ENCODE assay signal across 8 mouse cellular contexts in genomic region chr13:24481615-24482295, GRCm38 (mm10).
A peak's percentile ranks its signal among the peaks of the same experiment; 100 is the strongest.
DNase-seq lines count a peak whose midpoint lies in the region; ATAC-seq and TF ChIP-seq lines count a peak whose summit lies in the region.
"Had no signal": no experiment of that assay in that cellular context is flagged by ENCODE, and none has a peak within 500 bp of the region (broad histone marks: within the 10 kb centered on the region; RNA-seq: fewer than 3 reads in every experiment).

No protein-coding gene starts in this region.

- TF ChIP-seq EP300 in ES-Bruce4 (IDR thresholded peaks at IDR 0.05; ENCODE audit: insufficient read depth, low read depth, low read length): no peak

- H3K36me3 ChIP-seq in ES-Bruce4 (ENCODE audit: control insufficient read depth, insufficient read depth, low read length, poor library complexity, severe bottlenecking): no peaks in the 10 kb centered on the region
- H3K36me3 ChIP-seq in embryonic facial prominence, embryonic 15.5 days: no peaks in the 10 kb centered on the region
- no peaks in the 10 kb centered on the region for H3K36me3 ChIP-seq in lung, embryonic 16.5 days (ENCODE audit: control insufficient read depth, insufficient read depth, low read length)
- H3K36me3 ChIP-seq: liver, embryonic 13.5 days had no signal

- no peak overlapping the region for H3K9ac ChIP-seq in ES-Bruce4 (ENCODE audit: low read depth, poor library complexity, severe bottlenecking)
- no peak overlapping the region for H3K9ac ChIP-seq in embryonic facial prominence, embryonic 15.5 days
- H3K9ac ChIP-seq in lung, embryonic 16.5 days (ENCODE audit: low read length): no peak overlapping the region
- H3K9ac ChIP-seq: liver, embryonic 13.5 days had no signal

- no peaks in the 10 kb centered on the region for H3K9me3 ChIP-seq in ES-Bruce4 (replicated peaks; ENCODE audit: control insufficient read depth, insufficient read depth, low read length, poor library complexity, severe bottlenecking)
- no peaks in the 10 kb centered on the region for H3K9me3 ChIP-seq in embryonic facial prominence, embryonic 15.5 days (replicated peaks)
- no peaks in the 10 kb centered on the region for H3K9me3 ChIP-seq in lung, embryonic 16.5 days (ENCODE audit: control insufficient read depth, low read length)
- H3K9me3 ChIP-seq: liver, embryonic 13.5 days had no signal

- H3K27ac ChIP-seq in ES-Bruce4 (ENCODE audit: insufficient read depth, low read length): no peak overlapping the region
- no peak overlapping the region for H3K27ac ChIP-seq in embryonic facial prominence, embryonic 15.5 days (replicated peaks)
- no peak overlapping the region for H3K27ac ChIP-seq in lung, embryonic 16.5 days (ENCODE audit: low read length)
- H3K27ac ChIP-seq: liver, embryonic 13.5 days had no signal

- intact Hi-C loops in heart, postnatal 10 days (cut with DNase I): loop anchor here (1.0 to 5.0 kb wide), 4 partner anchors 206 to 441 kb away; no protein-coding TSS in a partner anchor

- 47% methylated on average over 10 of the region's 10 CpGs for WGBS in embryonic facial prominence, embryonic 15.5 days
- WGBS in lung, embryonic 16.5 days: 48% methylated on average over 10 of the region's 10 CpGs

- H3K4me1 ChIP-seq in ES-Bruce4 (ENCODE audit: control insufficient read depth, insufficient read depth, low read length): no peaks in the 10 kb centered on the region
- no peaks in the 10 kb centered on the region for H3K4me1 ChIP-seq in embryonic facial prominence, embryonic 15.5 days
- no peaks in the 10 kb centered on the region for H3K4me1 ChIP-seq in lung, embryonic 16.5 days (replicated peaks; ENCODE audit: control insufficient read depth, insufficient read depth, low read length)

- DNase-seq in adrenal gland, postnatal 25 days: peak; percentile 22
- peak; percentile 76 to 78 for DNase-seq in heart, postnatal 10 days
- DNase-seq in kidney, postnatal 4 days: peak; percentile 62 to 72
- peak; percentile 81 for DNase-seq in retina, postnatal 1 day
- DNase-seq: liver, embryonic 13.5 days had no signal

- ATAC-seq in embryonic facial prominence, embryonic 15.5 days (ENCODE audit: insufficient number of reproducible peaks, low FRiP score, low TSS enrichment, low read depth): peak; percentile 43; the same call in 1 of the 2 replicates
- peak; percentile 81 for ATAC-seq in lung, embryonic 16.5 days (ENCODE audit: low read depth)

- no peaks in the 10 kb centered on the region for H3K27me3 ChIP-seq in ES-Bruce4 (ENCODE audit: control insufficient read depth, insufficient read depth, low read length, poor library complexity, severe bottlenecking)
- H3K27me3 ChIP-seq in embryonic facial prominence, embryonic 15.5 days: no peaks in the 10 kb centered on the region
- H3K27me3 ChIP-seq in lung, embryonic 16.5 days (ENCODE audit: control insufficient read depth, insufficient read depth, low read depth, low read length): no peaks in the 10 kb centered on the region
- H3K27me3 ChIP-seq: liver, embryonic 13.5 days had no signal

- no peak overlapping the region for H3K4me2 ChIP-seq in embryonic facial prominence, embryonic 15.5 days (replicated peaks)
- H3K4me2 ChIP-seq in lung, embryonic 16.5 days (ENCODE audit: low read depth, low read length): no peak overlapping the region
- H3K4me2 ChIP-seq: liver, embryonic 13.5 days had no signal

- no peak overlapping the region for H3K4me3 ChIP-seq in ES-Bruce4 (ENCODE audit: low read depth, low read length)
- no peak overlapping the region for H3K4me3 ChIP-seq in embryonic facial prominence, embryonic 15.5 days (replicated peaks)
- no peak overlapping the region for H3K4me3 ChIP-seq in lung, embryonic 16.5 days (ENCODE audit: low read length)
- H3K4me3 ChIP-seq: liver, embryonic 13.5 days had no signal

- peak; percentile 33 for TF ChIP-seq CTCF in ES-Bruce4 (IDR thresholded peaks at IDR 0.05; ENCODE audit: low read depth, low read length)

- TF ChIP-seq POLR2A in ES-Bruce4 (IDR thresholded peaks at IDR 0.05; ENCODE audit: insufficient read depth, low read length): no peak

Comparison
In these comparisons a context has a peak if more than half of its experiments do, and no peak if none do; other contexts are left out.
1. DNase-seq: peak in every context shown above with its lines; median percentile 81 in retina, postnatal 1 day; 77 in heart, postnatal 10 days; 67 in kidney, postnatal 4 days; 22 in adrenal gland, postnatal 25 days.